Mouse (Mus musculus): ENCODE results near the gene Fgfr1op.

- no peak for TF ChIP-seq CTCF (IDR thresholded peaks at IDR 0.05 in 2 of 3, conservative IDR thresholded peaks at IDR 0.05 in 1 of 3; ENCODE audit: control insufficient read depth in 1 of 3, insufficient read depth in 1 of 3, low read depth in 2 of 3, low read length in 3 of 3, poor library complexity in 1 of 3, severe bottlenecking in 1 of 3)
- TF ChIP-seq KAT2A (conservative IDR thresholded peaks at IDR 0.05; ENCODE audit: low read depth, low read length) = no peak
- TF ChIP-seq ZKSCAN1 (IDR thresholded peaks at IDR 0.05; ENCODE audit: low read depth, low read length) = no peak
- no peak for TF ChIP-seq ZC3H11A (IDR thresholded peaks at IDR 0.05; ENCODE audit: low read depth, low read length)
- TF ChIP-seq MAFK (IDR thresholded peaks at IDR 0.05; ENCODE audit: borderline replicate concordance, low read depth, low read length) = no peak
- no peak for TF ChIP-seq ZMIZ1 (IDR thresholded peaks at IDR 0.05; ENCODE audit: low read depth, low read length)
- no peak for TF ChIP-seq BHLHE40 (IDR thresholded peaks at IDR 0.05; ENCODE audit: borderline replicate concordance, low read depth, low read length)
- TF ChIP-seq MAX (IDR thresholded peaks at IDR 0.05; ENCODE audit: low read length) = no peak
- TF ChIP-seq POLR2AphosphoS5 (IDR thresholded peaks at IDR 0.05; ENCODE audit: borderline replicate concordance, low read depth, low read length) = no peak
- no peak for TF ChIP-seq TAL1 (IDR thresholded peaks at IDR 0.05; ENCODE audit: low read length)
- TF ChIP-seq POLR2A (IDR thresholded peaks at IDR 0.05; ENCODE audit: control insufficient read depth in 1 of 2, insufficient read depth in 1 of 2, low read depth in 1 of 2, low read length in 2 of 2, poor library complexity in 1 of 2) = no peak
These were observed 75.2 kb downstream of the Fgfr1op start for GRCm38 (mm10) chr17:8240517-8240916.
